In the genomic region with DNA sequence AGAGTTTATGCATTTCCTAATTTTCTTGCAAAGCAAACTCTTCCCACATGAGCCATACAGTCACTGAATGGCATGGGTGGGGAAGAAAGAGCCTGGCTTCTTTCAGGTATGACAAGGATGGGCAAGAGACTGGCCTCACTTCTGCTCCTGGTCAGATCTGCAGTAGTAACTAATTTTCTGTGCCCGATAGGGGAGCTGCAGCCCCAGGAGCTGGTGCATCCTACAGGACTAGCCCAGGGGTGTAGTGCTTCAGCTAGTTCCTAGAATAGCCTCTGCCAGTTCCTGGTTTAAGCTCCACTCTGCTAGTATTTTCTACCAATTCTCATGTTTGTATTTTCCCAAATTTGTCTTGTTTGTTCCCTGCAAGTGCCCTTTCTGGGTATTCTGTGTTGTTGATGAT, we compare ENCODE assay signal across 13 mouse cellular contexts. TPM values are rescaled to one million over a fixed set of nuclear protein-coding genes. Genes with fewer than 3 reads are reported as not detected.
DNase-seq lines count a peak whose midpoint lies in the region; ATAC-seq and TF ChIP-seq lines count a peak whose summit lies in the region.
"Had no signal": no experiment of that assay in that cellular context is flagged by ENCODE, and none has a peak within 500 bp of the region (broad histone marks: within the 10 kb centered on the region; RNA-seq: fewer than 3 reads in every experiment).

No protein-coding gene starts in this region.

- TF ChIP-seq CTCF in midbrain, postnatal 0 days (IDR thresholded peaks at IDR 0.05): peak; percentile 24

- H3K4me1 ChIP-seq in forebrain, embryonic 16.5 days (replicated peaks; ENCODE audit: control insufficient read depth, insufficient read depth, low read length): no peaks in the 10 kb centered on the region
- H3K4me1 ChIP-seq in forebrain, embryonic 11.5 days (replicated peaks; ENCODE audit: control insufficient read depth, insufficient read depth, low read length): no peaks in the 10 kb centered on the region
- H3K4me1 ChIP-seq in intestine, embryonic 14.5 days (replicated peaks; ENCODE audit: control insufficient read depth, insufficient read depth, low read length): no peaks in the 10 kb centered on the region
- H3K4me1 ChIP-seq in intestine, embryonic 15.5 days (replicated peaks): no peaks in the 10 kb centered on the region
- no peaks in the 10 kb centered on the region for H3K4me1 ChIP-seq in midbrain, embryonic 12.5 days
- H3K4me1 ChIP-seq in midbrain, embryonic 11.5 days (ENCODE audit: control insufficient read depth, insufficient read depth, low read length): no peaks in the 10 kb centered on the region
- no peaks in the 10 kb centered on the region for H3K4me1 ChIP-seq in midbrain, postnatal 0 days (ENCODE audit: insufficient read depth, low read length)
- no peaks in the 10 kb centered on the region for H3K4me1 ChIP-seq in limb, embryonic 10.5 days
- H3K4me1 ChIP-seq: limb, embryonic 15.5 days had no signal

- no peak overlapping the region for H3K4me3 ChIP-seq in forebrain, embryonic 16.5 days (replicated peaks; ENCODE audit: low read length)
- no peak overlapping the region for H3K4me3 ChIP-seq in forebrain, embryonic 11.5 days (ENCODE audit: low read depth, low read length)
- H3K4me3 ChIP-seq in intestine, embryonic 14.5 days (ENCODE audit: low read depth, low read length): no peak overlapping the region
- no peak overlapping the region for H3K4me3 ChIP-seq in intestine, embryonic 15.5 days (replicated peaks)
- no peak overlapping the region for H3K4me3 ChIP-seq in midbrain, embryonic 12.5 days
- no peak overlapping the region for H3K4me3 ChIP-seq in midbrain, embryonic 11.5 days (ENCODE audit: low read depth, low read length)
- no peak overlapping the region for H3K4me3 ChIP-seq in midbrain, postnatal 0 days (ENCODE audit: low read depth, low read length)
- no peak overlapping the region for H3K4me3 ChIP-seq in limb, embryonic 10.5 days
- H3K4me3 ChIP-seq: limb, embryonic 15.5 days had no signal

- no peak overlapping the region; the same call in 1 of the 2 replicates for H3K27ac ChIP-seq in forebrain, embryonic 16.5 days (ENCODE audit: low read length)
- no peak overlapping the region for H3K27ac ChIP-seq in forebrain, embryonic 11.5 days (ENCODE audit: low read depth, low read length)
- H3K27ac ChIP-seq in intestine, embryonic 14.5 days (ENCODE audit: low read depth): no peak overlapping the region
- no peak overlapping the region for H3K27ac ChIP-seq in intestine, embryonic 15.5 days
- H3K27ac ChIP-seq in midbrain, embryonic 12.5 days (replicated peaks): no peak overlapping the region
- no peak overlapping the region; the same call in 1 of the 2 replicates for H3K27ac ChIP-seq in midbrain, embryonic 11.5 days (ENCODE audit: low read depth, low read length)
- peak overlapping the region; percentile 18; the same call in 1 of the 2 replicates for H3K27ac ChIP-seq in midbrain, postnatal 0 days (ENCODE audit: low read depth, low read length)
- no peak overlapping the region for H3K27ac ChIP-seq in limb, embryonic 10.5 days
- H3K27ac ChIP-seq: limb, embryonic 15.5 days had no signal

- H3K4me2 ChIP-seq in forebrain, embryonic 16.5 days (ENCODE audit: low read length): no peak overlapping the region
- H3K4me2 ChIP-seq in forebrain, embryonic 11.5 days (ENCODE audit: low read depth, low read length, severe bottlenecking): no peak overlapping the region
- H3K4me2 ChIP-seq in intestine, embryonic 14.5 days (ENCODE audit: low read length): no peak overlapping the region
- H3K4me2 ChIP-seq in intestine, embryonic 15.5 days (replicated peaks): no peak overlapping the region
- H3K4me2 ChIP-seq in midbrain, embryonic 12.5 days (replicated peaks): no peak overlapping the region
- no peak overlapping the region for H3K4me2 ChIP-seq in midbrain, embryonic 11.5 days
- no peak overlapping the region for H3K4me2 ChIP-seq in midbrain, postnatal 0 days (ENCODE audit: low read depth, low read length, poor library complexity, severe bottlenecking)
- H3K4me2 ChIP-seq: limb, embryonic 15.5 days had no signal

- peaks cover 12% of the 10 kb centered on the region for H3K36me3 ChIP-seq in forebrain, embryonic 16.5 days (ENCODE audit: control insufficient read depth, insufficient read depth)
- H3K36me3 ChIP-seq in forebrain, embryonic 11.5 days (ENCODE audit: control insufficient read depth, insufficient read depth, low read length): no peaks in the 10 kb centered on the region; the same call in 1 of the 2 replicates
- H3K36me3 ChIP-seq in intestine, embryonic 14.5 days (ENCODE audit: control insufficient read depth, insufficient read depth, low read length): peaks cover 13% of the 10 kb centered on the region
- no peaks in the 10 kb centered on the region; the same call in 1 of the 2 replicates for H3K36me3 ChIP-seq in intestine, embryonic 15.5 days
- 0 out of 2 replicates have a peak, but pooled peaks cover 10% of the 10 kb centered on the region for H3K36me3 ChIP-seq in midbrain, embryonic 12.5 days
- no peaks in the 10 kb centered on the region for H3K36me3 ChIP-seq in midbrain, embryonic 11.5 days (ENCODE audit: control insufficient read depth, insufficient read depth, low read length)
- H3K36me3 ChIP-seq in midbrain, postnatal 0 days (ENCODE audit: insufficient read depth, low read length): no peaks in the 10 kb centered on the region
- peaks cover 27% of the 10 kb centered on the region for H3K36me3 ChIP-seq in limb, embryonic 10.5 days

- no peak for DNase-seq in forebrain, embryonic 11.5 days (ENCODE audit: low spot score)
- DNase-seq in intestine, embryonic 14.5 days (ENCODE audit: low spot score): no peak
- DNase-seq in midbrain, embryonic 11.5 days (ENCODE audit: low spot score, missing footprints): no peak
- DNase-seq in midbrain, postnatal 0 days (ENCODE audit: low spot score): no peak
- DNase-seq in limb, embryonic 10.5 days (ENCODE audit: low spot score): no peak
- DNase-seq: adrenal gland, postnatal 14 days; kidney, postnatal 10 days; lung, postnatal 36 days; spleen, adult 18-20 months had no signal

- ATAC-seq in forebrain, embryonic 16.5 days: 0 out of 2 replicates have a peak, but pooled peaks have one; percentile 26
- no peak for ATAC-seq in forebrain, embryonic 11.5 days (replicated peaks; ENCODE audit: low FRiP score)
- 0 out of 2 replicates have a peak, but pooled peaks have one; percentile 39 for ATAC-seq in intestine, embryonic 14.5 days (replicated peaks; ENCODE audit: low FRiP score, low TSS enrichment, low read depth)
- no peak for ATAC-seq in intestine, embryonic 15.5 days
- 0 out of 2 replicates have a peak, but pooled peaks have one; percentile 7 for ATAC-seq in midbrain, embryonic 12.5 days (ENCODE audit: low FRiP score, low read depth)
- no peak for ATAC-seq in midbrain, embryonic 11.5 days (ENCODE audit: low FRiP score)
- 0 out of 2 replicates have a peak, but pooled peaks have one; percentile 24 for ATAC-seq in midbrain, postnatal 0 days (ENCODE audit: low FRiP score)

- H3K27me3 ChIP-seq in forebrain, embryonic 16.5 days (replicated peaks; ENCODE audit: control insufficient read depth, insufficient read depth, low read length): no peaks in the 10 kb centered on the region
- H3K27me3 ChIP-seq in forebrain, embryonic 11.5 days (ENCODE audit: control insufficient read depth, insufficient read depth, low read length): no peaks in the 10 kb centered on the region
- no peaks in the 10 kb centered on the region for H3K27me3 ChIP-seq in intestine, embryonic 14.5 days (replicated peaks; ENCODE audit: control insufficient read depth, insufficient read depth, low read length)
- H3K27me3 ChIP-seq in intestine, embryonic 15.5 days (replicated peaks): no peaks in the 10 kb centered on the region
- no peaks in the 10 kb centered on the region for H3K27me3 ChIP-seq in midbrain, embryonic 12.5 days
- H3K27me3 ChIP-seq in midbrain, embryonic 11.5 days (ENCODE audit: control insufficient read depth, insufficient read depth, low read length): no peaks in the 10 kb centered on the region
- H3K27me3 ChIP-seq in midbrain, postnatal 0 days (ENCODE audit: insufficient read depth, low read length): no peaks in the 10 kb centered on the region
- H3K27me3 ChIP-seq in limb, embryonic 10.5 days (ENCODE audit: low read depth, poor library complexity, severe bottlenecking): no peaks in the 10 kb centered on the region
- H3K27me3 ChIP-seq: limb, embryonic 15.5 days had no signal

- WGBS in forebrain, embryonic 16.5 days: 50% methylated on average over 1 of the region's 1 CpGs
- WGBS in forebrain, embryonic 11.5 days: 43% methylated on average over 1 of the region's 1 CpGs
- 45% methylated on average over 1 of the region's 1 CpGs for WGBS in intestine, embryonic 14.5 days
- 35% methylated on average over 1 of the region's 1 CpGs for WGBS in intestine, embryonic 15.5 days
- 71% methylated on average over 1 of the region's 1 CpGs for WGBS in midbrain, embryonic 12.5 days
- 59% methylated on average over 1 of the region's 1 CpGs for WGBS in midbrain, embryonic 11.5 days
- WGBS in midbrain, postnatal 0 days: 55% methylated on average over 1 of the region's 1 CpGs
- 38% methylated on average over 1 of the region's 1 CpGs for WGBS in limb, embryonic 10.5 days

- no peak overlapping the region for H3K9ac ChIP-seq in forebrain, embryonic 16.5 days (replicated peaks; ENCODE audit: low read depth, low read length)
- H3K9ac ChIP-seq in forebrain, embryonic 11.5 days (ENCODE audit: low read length): no peak overlapping the region
- H3K9ac ChIP-seq in intestine, embryonic 14.5 days (ENCODE audit: low read length): no peak overlapping the region
- H3K9ac ChIP-seq in intestine, embryonic 15.5 days: no peak overlapping the region
- H3K9ac ChIP-seq in midbrain, embryonic 12.5 days (replicated peaks): no peak overlapping the region
- H3K9ac ChIP-seq in midbrain, embryonic 11.5 days (ENCODE audit: low read length): no peak overlapping the region
- H3K9ac ChIP-seq in midbrain, postnatal 0 days (replicated peaks; ENCODE audit: low read length, poor library complexity, severe bottlenecking): no peak overlapping the region
- H3K9ac ChIP-seq: limb, embryonic 15.5 days had no signal

- no peaks in the 10 kb centered on the region for H3K9me3 ChIP-seq in forebrain, embryonic 16.5 days (ENCODE audit: control insufficient read depth, low read length)
- H3K9me3 ChIP-seq in forebrain, embryonic 11.5 days (ENCODE audit: control insufficient read depth, low read length): no peaks in the 10 kb centered on the region
- no peaks in the 10 kb centered on the region for H3K9me3 ChIP-seq in intestine, embryonic 14.5 days (ENCODE audit: control insufficient read depth, low read length)
- H3K9me3 ChIP-seq in intestine, embryonic 15.5 days: no peaks in the 10 kb centered on the region
- no peaks in the 10 kb centered on the region for H3K9me3 ChIP-seq in midbrain, embryonic 12.5 days
- no peaks in the 10 kb centered on the region for H3K9me3 ChIP-seq in midbrain, embryonic 11.5 days (ENCODE audit: control insufficient read depth, low read length)
- H3K9me3 ChIP-seq in midbrain, postnatal 0 days (ENCODE audit: low read length): no peaks in the 10 kb centered on the region
- H3K9me3 ChIP-seq in limb, embryonic 10.5 days (replicated peaks): no peaks in the 10 kb centered on the region
- H3K9me3 ChIP-seq: limb, embryonic 15.5 days had no signal

RNA-seq across cellular contexts. Expression of a gene that starts 18.9 kb away (rescaled TPM):
- polyA plus RNA-seq in forebrain, embryonic 16.5 days (2015; fragmentation: Nextera tagmentation; extraction: Ambion mirVana): 29.6 and 31.8 TPM in 2 replicates
- 26.4 and 33.5 TPM in 2 replicates for polyA plus RNA-seq in forebrain, embryonic 11.5 days (2014; fragmentation: Nextera tagmentation; extraction: Ambion mirVana)
- polyA plus RNA-seq in intestine, embryonic 14.5 days (2014; fragmentation: Nextera tagmentation; extraction: Ambion mirVana): 33.0 and 37.5 TPM in 2 replicates
- polyA plus RNA-seq in intestine, embryonic 15.5 days (2015; fragmentation: Nextera tagmentation; extraction: Ambion mirVana): 35.7 and 38.6 TPM in 2 replicates
- polyA plus RNA-seq in midbrain, embryonic 12.5 days (2016; fragmentation: Nextera tagmentation; extraction: Ambion mirVana): 37.3 and 37.8 TPM in 2 replicates
- polyA plus RNA-seq in midbrain, embryonic 11.5 days (2014; fragmentation: Nextera tagmentation; extraction: Ambion mirVana): 23.4 and 28.9 TPM in 2 replicates
- total RNA-seq in midbrain, postnatal 0 days (2014; rRNA removed): 16.4 and 27.0 TPM in 2 replicates
- polyA plus RNA-seq in midbrain, postnatal 0 days (2015; fragmentation: Nextera tagmentation; extraction: Ambion mirVana): 12.9 and 15.1 TPM in 2 replicates
- 26.1 and 34.1 TPM in 2 replicates for polyA plus RNA-seq in limb, embryonic 10.5 days (2016; fragmentation: Nextera tagmentation; extraction: Ambion mirVana)

Comparison
In these comparisons a context has a peak if more than half of its experiments do, and no peak if none do; other contexts are left out.
1. ATAC-seq: peak in forebrain, embryonic 16.5 days (single experiment), intestine, embryonic 14.5 days (single experiment), midbrain, embryonic 12.5 days (single experiment) and midbrain, postnatal 0 days (single experiment); none in forebrain, embryonic 11.5 days (single experiment), intestine, embryonic 15.5 days (single experiment) and midbrain, embryonic 11.5 days (single experiment).